Mouse (Mus musculus): ENCODE measurements around the gene Tmem268. TPM values are rescaled to one million over a fixed set of nuclear protein-coding genes. Genes with fewer than 3 reads are reported as not detected.

The Tmem268 gene
- polyA plus RNA-seq, 1 experiment from 2014 or later, result 6.6 TPM

GRCm38 (mm10) chr4:63552865-63553264, 5.7 kb upstream of the Tmem268 start:
- H3K9me3 ChIP-seq (replicated peaks; ENCODE audit: control insufficient read depth, low read length), result no peaks in the 10 kb centered on the region
- H3K36me3 ChIP-seq (ENCODE audit: control insufficient read depth, insufficient read depth, low read length), result peaks cover 26% of the 10 kb centered on the region
- H3K4me2 ChIP-seq (ENCODE audit: low read depth, low read length), result no peak overlapping the region
- no peaks in the 10 kb centered on the region for H3K27me3 ChIP-seq (ENCODE audit: control insufficient read depth, insufficient read depth, low read length)
- H3K4me3 ChIP-seq (replicated peaks; ENCODE audit: low read length), result no peak overlapping the region
- no peak for ATAC-seq (ENCODE audit: insufficient read depth, low FRiP score)
- H3K9ac ChIP-seq (ENCODE audit: low read length), result no peak overlapping the region
- H3K4me1 ChIP-seq (ENCODE audit: control insufficient read depth, insufficient read depth, low read length), result peaks cover 7% of the 10 kb centered on the region
- no peak overlapping the region for H3K27ac ChIP-seq (ENCODE audit: low read length)
- 97% methylated on average over 1 of the region's 1 CpGs for WGBS

DNA sequence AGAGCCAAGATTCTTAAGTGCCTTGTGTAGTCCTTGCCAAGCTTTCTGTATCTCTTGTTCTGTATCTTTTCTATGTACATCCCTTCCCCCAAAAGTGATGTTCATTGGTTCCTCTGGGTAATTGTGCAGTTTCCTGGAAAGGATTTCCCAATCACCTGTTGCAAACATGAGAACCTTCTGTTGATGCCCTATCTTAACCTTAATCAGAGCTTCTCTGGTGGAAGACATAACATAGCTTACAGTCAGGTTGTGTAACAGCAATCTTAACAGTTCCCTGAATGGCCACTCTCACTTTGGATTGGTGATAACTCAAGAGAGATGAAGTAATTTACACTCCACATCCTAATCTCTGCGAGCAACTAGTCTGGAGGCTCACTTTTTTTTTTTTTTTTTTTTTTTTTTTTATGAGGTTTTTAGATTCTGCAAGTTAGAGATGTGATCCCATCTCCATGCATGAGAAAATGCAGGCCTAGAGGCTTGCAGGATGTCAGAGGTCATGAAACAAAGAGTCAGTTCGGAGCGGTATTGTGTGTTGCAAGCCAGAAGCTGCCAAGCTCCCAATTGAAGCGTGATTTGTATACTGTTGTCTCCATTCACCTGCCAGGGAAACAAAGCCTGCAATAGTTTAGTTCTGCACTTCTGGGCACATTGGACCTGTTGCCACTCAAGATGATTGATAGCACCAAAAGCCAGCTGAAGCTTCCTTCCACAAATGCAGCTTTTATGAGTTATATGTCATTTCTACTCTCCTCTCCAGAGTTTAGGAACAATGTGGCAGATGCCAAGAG, 4.6 kb upstream of the Tmem268 start:
- no peak overlapping the region for H3K27ac ChIP-seq (ENCODE audit: low read length)
- peaks cover 10% of the 10 kb centered on the region for H3K4me1 ChIP-seq (ENCODE audit: control insufficient read depth, insufficient read depth, low read length)
- no peaks in the 10 kb centered on the region for H3K9me3 ChIP-seq (replicated peaks; ENCODE audit: control insufficient read depth, low read length)
- no peaks in the 10 kb centered on the region for H3K27me3 ChIP-seq (ENCODE audit: control insufficient read depth, insufficient read depth, low read length)
- WGBS, result 67% methylated on average over 4 of the region's 4 CpGs
- H3K9ac ChIP-seq (ENCODE audit: low read length), result no peak overlapping the region
- ATAC-seq (ENCODE audit: insufficient read depth, low FRiP score), result no peak
- no peak overlapping the region for H3K4me2 ChIP-seq (ENCODE audit: low read depth, low read length)
- no peak overlapping the region for H3K4me3 ChIP-seq (replicated peaks; ENCODE audit: low read length)
- H3K36me3 ChIP-seq (ENCODE audit: control insufficient read depth, insufficient read depth, low read length), result peaks cover 24% of the 10 kb centered on the region

- no peak overlapping the region for H3K4me3 ChIP-seq (replicated peaks; ENCODE audit: low read length)
- H3K4me2 ChIP-seq (ENCODE audit: low read depth, low read length), result no peak overlapping the region
- peaks cover 17% of the 10 kb centered on the region for H3K36me3 ChIP-seq (ENCODE audit: control insufficient read depth, insufficient read depth, low read length)
- no peak for ATAC-seq (ENCODE audit: insufficient read depth, low FRiP score)
- no peak overlapping the region for H3K27ac ChIP-seq (ENCODE audit: low read length)
- H3K4me1 ChIP-seq (ENCODE audit: control insufficient read depth, insufficient read depth, low read length), result peaks cover 17% of the 10 kb centered on the region
- no peaks in the 10 kb centered on the region for H3K27me3 ChIP-seq (ENCODE audit: control insufficient read depth, insufficient read depth, low read length)
- no peaks in the 10 kb centered on the region for H3K9me3 ChIP-seq (replicated peaks; ENCODE audit: control insufficient read depth, low read length)
- H3K9ac ChIP-seq (ENCODE audit: low read length), result no peak overlapping the region
- WGBS, result 46% methylated on average over 3 of the region's 3 CpGs
Measured at GRCm38 (mm10) chr4:63554616-63555015, 4.0 kb upstream of the Tmem268 start.

DNA sequence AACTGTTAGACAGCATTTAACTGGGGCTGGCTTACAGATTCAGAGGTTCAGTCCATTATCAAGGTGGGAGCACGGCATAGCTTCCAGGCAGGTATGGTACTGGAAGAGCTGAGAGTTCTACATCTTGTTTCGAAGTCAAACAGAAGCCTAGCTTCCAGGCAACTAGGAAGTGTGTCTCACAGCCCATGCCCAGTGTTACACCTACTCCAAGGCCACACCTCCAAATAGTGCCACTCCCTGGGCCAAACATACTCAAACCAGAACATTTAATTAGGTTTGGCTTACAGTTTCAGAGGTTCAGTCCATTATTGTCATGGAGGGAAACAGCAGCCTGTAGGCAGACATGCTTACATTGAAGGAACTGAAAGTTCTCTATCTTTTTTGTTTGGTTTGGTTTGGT, 3.5 kb upstream of the Tmem268 start:
- peaks cover 21% of the 10 kb centered on the region for H3K4me1 ChIP-seq (ENCODE audit: control insufficient read depth, insufficient read depth, low read length)
- ATAC-seq (ENCODE audit: insufficient read depth, low FRiP score), result no peak
- no peak overlapping the region for H3K9ac ChIP-seq (ENCODE audit: low read length)
- H3K36me3 ChIP-seq (ENCODE audit: control insufficient read depth, insufficient read depth, low read length), result peaks cover 16% of the 10 kb centered on the region
- 84% methylated on average over 2 of the region's 2 CpGs for WGBS
- H3K4me2 ChIP-seq (ENCODE audit: low read depth, low read length), result no peak overlapping the region
- no peak overlapping the region for H3K4me3 ChIP-seq (replicated peaks; ENCODE audit: low read length)
- H3K27ac ChIP-seq (ENCODE audit: low read length), result no peak overlapping the region
- no peaks in the 10 kb centered on the region for H3K9me3 ChIP-seq (replicated peaks; ENCODE audit: control insufficient read depth, low read length)
- no peaks in the 10 kb centered on the region for H3K27me3 ChIP-seq (ENCODE audit: control insufficient read depth, insufficient read depth, low read length)

DNA sequence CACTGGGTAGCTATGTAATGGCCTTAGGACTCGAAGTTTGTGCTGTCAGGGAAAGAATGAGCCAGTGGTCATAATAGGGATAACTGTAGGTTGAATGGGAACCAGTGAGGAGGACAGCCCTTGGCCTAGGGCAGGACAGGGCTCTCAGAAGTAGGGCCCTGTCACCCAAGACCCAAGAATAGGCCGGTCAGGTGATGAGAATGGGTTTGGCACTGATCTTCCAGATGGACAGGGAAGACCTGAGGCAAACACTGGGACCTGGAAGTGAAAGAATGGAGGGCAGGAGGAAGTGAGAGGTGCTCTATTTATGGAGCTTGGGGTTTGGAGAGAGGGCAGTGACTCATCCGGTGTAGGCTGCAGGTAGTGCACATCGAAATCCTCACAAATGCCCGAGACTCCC, 1.9 kb upstream of the Tmem268 start:
- ATAC-seq (ENCODE audit: insufficient read depth, low FRiP score), result no peak
- no peak overlapping the region for H3K4me2 ChIP-seq (ENCODE audit: low read depth, low read length)
- 55% methylated on average over 5 of the region's 5 CpGs for WGBS
- H3K36me3 ChIP-seq (ENCODE audit: control insufficient read depth, insufficient read depth, low read length), result peaks cover 12% of the 10 kb centered on the region
- H3K9me3 ChIP-seq (replicated peaks; ENCODE audit: control insufficient read depth, low read length), result no peaks in the 10 kb centered on the region
- peaks cover 31% of the 10 kb centered on the region for H3K4me1 ChIP-seq (ENCODE audit: control insufficient read depth, insufficient read depth, low read length)
- H3K9ac ChIP-seq (ENCODE audit: low read length), result no peak overlapping the region
- no peak overlapping the region for H3K27ac ChIP-seq (ENCODE audit: low read length)
- H3K4me3 ChIP-seq (replicated peaks; ENCODE audit: low read length), result no peak overlapping the region
- H3K27me3 ChIP-seq (ENCODE audit: control insufficient read depth, insufficient read depth, low read length), result no peaks in the 10 kb centered on the region

DNA sequence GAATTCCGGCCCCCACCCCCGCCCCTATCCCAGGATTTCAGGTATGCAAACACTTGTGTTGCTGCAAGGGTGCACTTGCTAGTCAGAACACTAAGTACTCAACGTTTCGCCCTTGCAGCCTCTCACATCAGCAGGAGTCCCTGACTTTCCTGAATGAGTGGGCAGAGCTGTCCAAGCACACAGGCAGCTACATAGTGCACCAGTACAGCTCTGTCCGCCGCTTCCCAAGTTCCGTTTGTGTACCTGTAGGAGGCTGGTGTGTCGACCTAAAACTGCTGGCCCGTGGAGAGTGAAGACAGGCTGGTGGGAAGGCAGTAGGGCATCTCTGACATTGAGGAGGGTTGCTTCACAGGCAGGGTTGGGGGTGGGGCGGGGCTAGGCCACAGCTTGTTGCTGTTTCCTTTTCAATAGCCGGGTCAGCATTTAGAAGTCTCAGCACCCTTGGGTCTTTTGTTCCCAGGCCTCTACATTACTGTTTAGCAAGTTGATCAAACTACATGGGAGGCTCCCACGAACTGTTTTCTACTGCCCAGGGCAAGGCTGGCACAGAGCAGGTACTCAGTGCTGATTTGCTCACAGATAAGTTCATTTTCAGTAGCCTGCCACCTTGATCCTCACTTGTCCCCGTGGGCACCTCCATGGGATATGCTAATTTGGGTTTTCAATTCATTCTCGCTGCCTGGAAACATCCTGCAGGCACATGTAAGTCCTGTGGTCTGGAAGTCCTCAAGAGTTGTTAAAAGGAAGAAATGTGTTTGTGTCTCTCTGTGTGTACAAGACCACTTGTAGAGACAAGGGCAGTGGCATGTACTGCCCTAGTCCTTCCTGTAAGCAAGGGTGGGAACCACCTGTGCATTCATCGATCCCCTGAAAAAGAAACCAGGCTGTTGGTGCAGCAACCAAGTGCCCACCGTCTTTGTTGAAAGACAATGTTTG, 1.2 kb upstream of the Tmem268 start:
- H3K9ac ChIP-seq (ENCODE audit: low read length), result peak overlapping the region; percentile 94

DNA sequence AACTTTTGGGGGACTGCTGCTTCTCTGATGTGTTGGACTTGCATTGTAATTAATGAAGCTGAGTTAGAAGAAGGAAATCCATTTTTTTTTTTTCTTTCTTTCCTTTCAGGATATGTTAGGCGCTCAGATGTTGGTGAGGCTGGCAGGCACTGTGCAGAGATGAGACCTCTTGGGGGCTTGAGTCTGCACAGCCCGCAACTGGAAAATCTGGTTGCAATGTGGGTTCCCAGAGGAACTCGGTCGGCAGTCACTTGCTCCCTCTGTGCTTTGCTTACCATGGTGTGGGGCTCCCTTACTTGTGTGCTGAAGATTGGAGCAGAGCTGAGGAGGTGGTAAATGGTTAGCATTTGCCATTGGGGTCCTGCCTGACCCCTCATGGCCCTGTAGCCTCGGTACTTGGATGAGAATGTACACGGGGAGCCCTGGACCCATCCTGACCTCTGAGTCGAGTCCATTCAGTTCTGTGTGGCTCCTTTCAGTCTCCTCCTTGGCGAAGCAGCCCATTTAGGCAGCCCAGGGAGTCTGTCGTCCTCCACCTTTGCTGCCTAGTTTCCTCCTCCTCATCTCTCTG, 631 bp downstream of the Tmem268 start:
- no peak for ATAC-seq (ENCODE audit: insufficient read depth, low FRiP score)
- Histone ChIP-seq H3K27me3 (ENCODE audit: control insufficient read depth, insufficient read depth, low read length) (no peaks in the 10 kb centered on the region), H3K4me2 (ENCODE audit: low read depth, low read length) (peak overlapping the region; percentile 86), H3K36me3 (ENCODE audit: control insufficient read depth, insufficient read depth, low read length) (no peaks in the 10 kb centered on the region), H3K4me1 (ENCODE audit: control insufficient read depth, insufficient read depth, low read length) (peaks cover 40% of the 10 kb centered on the region), H3K4me3 (replicated peaks; ENCODE audit: low read length) (peak overlapping the region; percentile 62), H3K27ac (ENCODE audit: low read length) (peak overlapping the region; percentile 28), H3K9ac (ENCODE audit: low read length) (peak overlapping the region; percentile 94), H3K9me3 (replicated peaks; ENCODE audit: control insufficient read depth, low read length) (no peaks in the 10 kb centered on the region)
- WGBS, result 40% methylated on average over 9 of the region's 9 CpGs

More for the DNA sequence above, 1.2 kb upstream of the Tmem268 start:
- Histone ChIP-seq H3K27me3 (ENCODE audit: control insufficient read depth, insufficient read depth, low read length) (no peaks in the 10 kb centered on the region), H3K36me3 (ENCODE audit: control insufficient read depth, insufficient read depth, low read length) (0 out of 2 replicates have a peak, but pooled peaks cover 5% of the 10 kb centered on the region), H3K27ac (ENCODE audit: low read length) (peak overlapping the region; percentile 13; the same call in 1 of the 2 replicates), H3K4me3 (replicated peaks; ENCODE audit: low read length) (peak overlapping the region; percentile 62), H3K4me1 (ENCODE audit: control insufficient read depth, insufficient read depth, low read length) (peaks cover 37% of the 10 kb centered on the region), H3K9me3 (replicated peaks; ENCODE audit: control insufficient read depth, low read length) (no peaks in the 10 kb centered on the region), H3K4me2 (ENCODE audit: low read depth, low read length) (peak overlapping the region; percentile 86)
- 40% methylated on average over 16 of the region's 16 CpGs for WGBS
- no peak for ATAC-seq (ENCODE audit: insufficient read depth, low FRiP score)

- Histone ChIP-seq H3K4me1 (ENCODE audit: control insufficient read depth, insufficient read depth, low read length) (peaks cover 40% of the 10 kb centered on the region), H3K27ac (ENCODE audit: low read length) (peak overlapping the region; percentile 21; the same call in 1 of the 2 replicates), H3K9me3 (replicated peaks; ENCODE audit: control insufficient read depth, low read length) (no peaks in the 10 kb centered on the region), H3K9ac (ENCODE audit: low read length) (peak overlapping the region; percentile 94; the same call in 1 of the 2 replicates), H3K4me2 (ENCODE audit: low read depth, low read length) (peak overlapping the region; percentile 86), H3K4me3 (replicated peaks; ENCODE audit: low read length) (no peak overlapping the region), H3K27me3 (ENCODE audit: control insufficient read depth, insufficient read depth, low read length) (no peaks in the 10 kb centered on the region), H3K36me3 (ENCODE audit: control insufficient read depth, insufficient read depth, low read length) (no peaks in the 10 kb centered on the region)
- WGBS, result 65% methylated on average over 8 of the region's 8 CpGs
- ATAC-seq (ENCODE audit: insufficient read depth, low FRiP score), result no peak
Measured at GRCm38 (mm10) chr4:63560079-63560478, 1.5 kb downstream of the Tmem268 start.

Data from stomach, embryonic 16.5 days (tissue).